Mouse (Mus musculus): ENCODE data around the gene Tpm1.
A peak's percentile ranks its signal among the peaks of the same experiment; 100 is the strongest.

Gene Tpm1

GRCm38 (mm10) chr9:66985377-66985776 is 63.8 kb downstream of the Tpm1 start:
- no peak for DNase-seq (ENCODE audit: low spot score)

- DNase-seq (ENCODE audit: low spot score), result no peak
Observed at GRCm38 (mm10) chr9:66982085-66982484, 67.1 kb downstream of the Tpm1 start.

GRCm38 (mm10) chr9:66980458-66980857 is 68.7 kb downstream of the Tpm1 start:
- peak; percentile 77 for DNase-seq (ENCODE audit: low spot score)

GRCm38 (mm10) chr9:66978468-66978867 is 70.7 kb downstream of the Tpm1 start:
- DNase-seq (ENCODE audit: low spot score), result no peak

GRCm38 (mm10) chr9:66977982-66978381 is 71.2 kb downstream of the Tpm1 start:
- DNase-seq (ENCODE audit: low spot score), result no peak

- DNase-seq (ENCODE audit: low spot score), result no peak
Observed at GRCm38 (mm10) chr9:66977121-66977520, 72.1 kb downstream of the Tpm1 start.

GRCm38 (mm10) chr9:66975239-66975645 is 74.0 kb downstream of the Tpm1 start, which contains the start of gene Lactb:
Lactb (minus strand) TSS chr9:66975484.
- peak; percentile 91 for DNase-seq (ENCODE audit: low spot score)

GRCm38 (mm10) chr9:66974721-66975225 is 74.4 kb downstream of the Tpm1 start:
- DNase-seq (ENCODE audit: low spot score), result peak; percentile 74

All from spleen, adult 12 weeks (tissue).